9 mouse cellular contexts compared by ENCODE assay signal in genomic region chr7:28383606-28384005, GRCm38 (mm10). TPM values are rescaled to one million over a fixed set of nuclear protein-coding genes. Genes with fewer than 3 reads are reported as not detected.
DNase-seq lines count a peak whose midpoint lies in the region; ATAC-seq and TF ChIP-seq lines count a peak whose summit lies in the region.
"Had no signal": no experiment of that assay in that cellular context is flagged by ENCODE, and none has a peak within 500 bp of the region (broad histone marks: within the 10 kb centered on the region; RNA-seq: fewer than 3 reads in every experiment).

No protein-coding gene starts in this region.

- peaks cover 33% of the 10 kb centered on the region for H3K36me3 ChIP-seq in embryonic facial prominence, embryonic 10.5 days (replicated peaks)
- peaks cover 5% of the 10 kb centered on the region for H3K36me3 ChIP-seq in liver, postnatal 0 days (replicated peaks; ENCODE audit: insufficient read depth, low read length)

- WGBS in embryonic facial prominence, embryonic 10.5 days, result 85% methylated on average over 4 of the region's 4 CpGs
- 65% methylated on average over 4 of the region's 4 CpGs for WGBS in liver, postnatal 0 days (ENCODE audit: insufficient replicate concordance)

- H3K4me2 ChIP-seq in liver, postnatal 0 days (ENCODE audit: low read depth, low read length), result peak overlapping the region; percentile 80

- H3K9ac ChIP-seq in liver, postnatal 0 days (replicated peaks), result peak overlapping the region; percentile 77

- no peak for TF ChIP-seq CTCF in gastrocnemius, adult 2 months (IDR thresholded peaks at IDR 0.05)
- no peak for TF ChIP-seq CTCF in left cerebral cortex, adult 2 months (IDR thresholded peaks at IDR 0.05)
- TF ChIP-seq CTCF in liver, postnatal 0 days (IDR thresholded peaks at IDR 0.05; ENCODE audit: low read depth), result no peak

- no peak for TF ChIP-seq EP300 in liver, postnatal 0 days (IDR thresholded peaks at IDR 0.05; ENCODE audit: low read depth)

- H3K27me3 ChIP-seq in embryonic facial prominence, embryonic 10.5 days (replicated peaks; ENCODE audit: low read depth, poor library complexity, severe bottlenecking), result no peaks in the 10 kb centered on the region
- no peaks in the 10 kb centered on the region for H3K27me3 ChIP-seq in liver, postnatal 0 days (ENCODE audit: insufficient read depth, low read length)

- no peak for ATAC-seq in liver, postnatal 0 days

- peak overlapping the region; percentile 94 for H3K27ac ChIP-seq in gastrocnemius, adult 2 months
- peak overlapping the region; percentile 75 for H3K27ac ChIP-seq in left cerebral cortex, adult 2 months
- peak overlapping the region; percentile 95; the same call in 1 of the 2 replicates for H3K27ac ChIP-seq in embryonic facial prominence, embryonic 10.5 days (replicated peaks)
- peak overlapping the region; percentile 100 for H3K27ac ChIP-seq in liver, postnatal 0 days (ENCODE audit: low read depth)

- peaks cover 55% of the 10 kb centered on the region for H3K4me1 ChIP-seq in embryonic facial prominence, embryonic 10.5 days
- H3K4me1 ChIP-seq in liver, postnatal 0 days (ENCODE audit: insufficient read depth), result peaks cover 65% of the 10 kb centered on the region

- no peak overlapping the region for H3K4me3 ChIP-seq in gastrocnemius, adult 2 months
- no peak overlapping the region for H3K4me3 ChIP-seq in left cerebral cortex, adult 2 months
- no peak overlapping the region for H3K4me3 ChIP-seq in embryonic facial prominence, embryonic 10.5 days
- no peak overlapping the region for H3K4me3 ChIP-seq in liver, postnatal 0 days (ENCODE audit: low read depth, low read length)

- H3K9me3 ChIP-seq in embryonic facial prominence, embryonic 10.5 days, result no peaks in the 10 kb centered on the region
- H3K9me3 ChIP-seq in liver, postnatal 0 days (ENCODE audit: low read length), result no peaks in the 10 kb centered on the region

- DNase-seq in gastrocnemius, adult 2 months, result no peak
- DNase-seq in gastrocnemius, postnatal 36 days, result no peak
- DNase-seq in left cerebral cortex, adult 2 months (ENCODE audit: extremely low spot score in 1 of 2, low spot score in 2 of 2), result no peak
- no peak for DNase-seq in left cerebral cortex, adult 11 months (ENCODE audit: low spot score)
- DNase-seq in embryonic facial prominence, embryonic 10.5 days (ENCODE audit: low spot score), result no peak
- no peak for DNase-seq in liver, postnatal 0 days
- DNase-seq in cerebellum, postnatal 14 days, result no peak
- no peak for DNase-seq in layer of hippocampus, postnatal 25 days (ENCODE audit: extremely low spot score in 1 of 2, low spot score in 1 of 2)
- DNase-seq: cerebellum, adult 11-12 months had no signal

- intact Hi-C loops in gastrocnemius, adult 2 months (cut with DNase I), result no loop called here
- intact Hi-C loops in gastrocnemius, postnatal 36 days (cut with DNase I), result no loop called here
- intact Hi-C loops in left cerebral cortex, adult 2 months (cut with DNase I), result no loop called here

RNA-seq across cellular contexts. Expression of gene Zfp36, which starts 3.6 kb away (rescaled TPM):
- total RNA-seq in gastrocnemius, adult 2 months (2021), result 10 to 100 TPM; 10.0 to 36.7 TPM
- total RNA-seq in gastrocnemius, postnatal 36 days (2021), result 10 to 100 TPM in 1 of 2 experiments, 1 to 10 TPM in 1; 6.1 to 20.5 TPM
- total RNA-seq in left cerebral cortex, adult 2 months (2021), result 1 to 10 TPM; 2.3 to 2.8 TPM
- polyA plus RNA-seq in embryonic facial prominence, embryonic 10.5 days (2016; fragmentation: Nextera tagmentation; extraction: Ambion mirVana), result 5.6 and 5.7 TPM in 2 replicates
- 13.5 and 21.1 TPM in 2 replicates for polyA plus RNA-seq in liver, postnatal 0 days (2015; fragmentation: Nextera tagmentation; extraction: Ambion mirVana)
- total RNA-seq in layer of hippocampus, postnatal 25 days (2021), result 1 to 10 TPM; 2.7 to 2.8 TPM

RNA-seq across cellular contexts. Expression of gene Med29, which starts 8.9 kb away (rescaled TPM):
- 10 to 100 TPM; 22.1 to 28.3 TPM for total RNA-seq in gastrocnemius, adult 2 months (2021)
- 10 to 100 TPM; 19.1 to 22.1 TPM for total RNA-seq in gastrocnemius, postnatal 36 days (2021)
- 10 to 100 TPM; 18.1 to 18.8 TPM for total RNA-seq in left cerebral cortex, adult 2 months (2021)
- polyA plus RNA-seq in embryonic facial prominence, embryonic 10.5 days (2016; fragmentation: Nextera tagmentation; extraction: Ambion mirVana), result 61.9 and 62.6 TPM in 2 replicates
- 18.0 and 18.6 TPM in 2 replicates for polyA plus RNA-seq in liver, postnatal 0 days (2015; fragmentation: Nextera tagmentation; extraction: Ambion mirVana)
- total RNA-seq in layer of hippocampus, postnatal 25 days (2021), result 10 to 100 TPM; 19.3 to 22.0 TPM

RNA-seq across cellular contexts. Expression of gene Paf1, which starts 9.1 kb away (rescaled TPM):
- total RNA-seq in gastrocnemius, adult 2 months (2021), result 10 to 100 TPM; 31.0 to 35.0 TPM
- 10 to 100 TPM; 27.0 to 27.6 TPM for total RNA-seq in gastrocnemius, postnatal 36 days (2021)
- total RNA-seq in left cerebral cortex, adult 2 months (2021), result 10 to 100 TPM; 65.7 to 66.8 TPM
- polyA plus RNA-seq in embryonic facial prominence, embryonic 10.5 days (2016; fragmentation: Nextera tagmentation; extraction: Ambion mirVana), result 88.3 and 89.0 TPM in 2 replicates
- polyA plus RNA-seq in liver, postnatal 0 days (2015; fragmentation: Nextera tagmentation; extraction: Ambion mirVana), result 16.9 and 21.1 TPM in 2 replicates
- total RNA-seq in layer of hippocampus, postnatal 25 days (2021), result 10 to 100 TPM; 63.0 to 69.3 TPM

RNA-seq across cellular contexts. Expression of gene Plekhg2, which starts 11.2 kb away (rescaled TPM):
- 1 to 10 TPM; 4.0 to 7.5 TPM for total RNA-seq in gastrocnemius, adult 2 months (2021)
- total RNA-seq in gastrocnemius, postnatal 36 days (2021), result 1 to 10 TPM; 4.7 to 7.8 TPM
- 1 to 10 TPM; 7.1 to 7.7 TPM for total RNA-seq in left cerebral cortex, adult 2 months (2021)
- 93.4 and 101 TPM in 2 replicates for polyA plus RNA-seq in embryonic facial prominence, embryonic 10.5 days (2016; fragmentation: Nextera tagmentation; extraction: Ambion mirVana)
- polyA plus RNA-seq in liver, postnatal 0 days (2015; fragmentation: Nextera tagmentation; extraction: Ambion mirVana), result 2.8 and 3.9 TPM in 2 replicates
- 1 to 10 TPM; 6.2 to 8.9 TPM for total RNA-seq in layer of hippocampus, postnatal 25 days (2021)

RNA-seq across cellular contexts. Expression of gene Rps16, which starts 33.2 kb away (rescaled TPM):
- 100 to 1,000 TPM; 373 to 449 TPM for total RNA-seq in gastrocnemius, adult 2 months (2021)
- 100 to 1,000 TPM; 298 to 415 TPM for total RNA-seq in gastrocnemius, postnatal 36 days (2021)
- 100 to 1,000 TPM; 440 to 450 TPM for total RNA-seq in left cerebral cortex, adult 2 months (2021)
- 1,023 and 1,043 TPM in 2 replicates for polyA plus RNA-seq in embryonic facial prominence, embryonic 10.5 days (2016; fragmentation: Nextera tagmentation; extraction: Ambion mirVana)
- polyA plus RNA-seq in liver, postnatal 0 days (2015; fragmentation: Nextera tagmentation; extraction: Ambion mirVana), result 653 and 673 TPM in 2 replicates
- total RNA-seq in layer of hippocampus, postnatal 25 days (2021), result 100 to 1,000 TPM; 431 to 496 TPM
